10 mouse cellular contexts compared by ENCODE assay signal in the genomic region with DNA sequence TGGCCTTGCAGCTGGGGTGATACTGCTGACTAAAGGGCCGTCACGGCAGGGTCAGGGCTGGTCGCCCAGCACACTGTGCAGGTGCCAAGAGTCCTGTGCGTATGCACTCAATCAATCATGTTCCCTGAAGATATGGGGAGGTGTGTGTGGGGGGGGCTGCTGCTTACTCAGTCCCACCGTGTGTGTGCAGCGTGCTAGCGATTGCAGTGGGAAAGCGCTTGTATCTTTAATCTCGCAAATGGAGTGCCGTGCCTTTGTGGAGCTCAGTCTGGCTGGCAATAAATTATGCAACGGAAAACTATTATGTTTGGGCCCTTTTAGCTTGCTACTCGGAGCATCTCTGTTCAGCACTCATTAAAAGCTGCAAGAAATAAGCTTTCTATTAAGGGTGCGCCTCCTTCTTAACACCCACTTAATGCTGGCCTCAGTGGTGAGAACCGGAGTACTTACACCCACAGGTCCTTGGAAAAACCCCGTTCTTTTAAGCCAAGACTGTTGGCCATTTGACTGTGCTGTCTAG. TPM values are rescaled to one million over a fixed set of nuclear protein-coding genes. Genes with fewer than 3 reads are reported as not detected.
DNase-seq lines count a peak whose midpoint lies in the region; ATAC-seq lines count a peak whose summit lies in the region.
"Had no signal": no experiment of that assay in that cellular context is flagged by ENCODE, and none has a peak within 500 bp of the region (broad histone marks: within the 10 kb centered on the region; RNA-seq: fewer than 3 reads in every experiment).

No protein-coding gene starts in this region.

- H3K27ac ChIP-seq in limb, embryonic 10.5 days = 0 out of 2 replicates have a peak overlapping the region, but pooled peaks have one; percentile 20

- peaks cover 15% of the 10 kb centered on the region for H3K4me1 ChIP-seq in limb, embryonic 10.5 days
- H3K4me1 ChIP-seq: megakaryocyte, embryonic 14.5 days had no signal

- no peaks in the 10 kb centered on the region for H3K27me3 ChIP-seq in limb, embryonic 10.5 days (ENCODE audit: low read depth, poor library complexity, severe bottlenecking)

- ATAC-seq in erythroblast, adult 5-6 weeks (replicated peaks; ENCODE audit: low FRiP score, poor library complexity, severe bottlenecking) = no peak
- ATAC-seq: activated CD4-positive, CD25-positive, alpha-beta regulatory T cell, adult 4 months had no signal

- no peak overlapping the region for H3K4me3 ChIP-seq in limb, embryonic 10.5 days
- H3K4me3 ChIP-seq: megakaryocyte, embryonic 14.5 days had no signal

- 41% methylated on average over 15 of the region's 15 CpGs for WGBS in limb, embryonic 10.5 days

- DNase-seq in embryo, embryonic 11 days = peak; percentile 38
- DNase-seq in embryo, embryonic 9.5 days (ENCODE audit: extremely low spot score) = no peak
- DNase-seq in ovary, adult 18-20 months (ENCODE audit: low spot score) = peak; percentile 74
- DNase-seq in ovary, postnatal 10 days (ENCODE audit: low spot score) = no peak
- no peak for DNase-seq in limb, embryonic 10.5 days (ENCODE audit: low spot score)
- no peak for DNase-seq in frontal cortex, postnatal 36 days (ENCODE audit: low spot score in 2 of 2)
- DNase-seq in kidney, adult 18-20 months = no peak

- H3K9me3 ChIP-seq in limb, embryonic 10.5 days (replicated peaks) = no peaks in the 10 kb centered on the region

- no peaks in the 10 kb centered on the region for H3K36me3 ChIP-seq in limb, embryonic 10.5 days

RNA-seq across cellular contexts. Expression of a gene that starts 8.7 kb away (rescaled TPM):
- 3.1 and 3.8 TPM in 2 replicates for polyA plus RNA-seq in limb, embryonic 10.5 days (2016; fragmentation: Nextera tagmentation; extraction: Ambion mirVana)
- total RNA-seq in erythroblast, adult 5-6 weeks (2015; ENCODE audit: low replicate concordance) = 0.19 and 1.5 TPM in 2 replicates
- 1.1 and 1.4 TPM in 2 replicates for total RNA-seq in erythroblast, adult 5-6 weeks (2017; ENCODE audit: low replicate concordance)

Comparison
In these comparisons a context has a peak if more than half of its experiments do, and no peak if none do; other contexts are left out.
1. DNase-seq: peak in embryo, embryonic 11 days (single experiment) and ovary, adult 18-20 months (single experiment); none in embryo, embryonic 9.5 days (single experiment), ovary, postnatal 10 days (single experiment), limb, embryonic 10.5 days (single experiment), frontal cortex, postnatal 36 days (0 of 2) and kidney, adult 18-20 months (single experiment).